Mouse (Mus musculus) CH12.LX (cell line): ENCODE measurements around the gene Unk.

Experiments
- CTCF ChIP-seq, 2 experiments: IDR thresholded peaks in 1 of 2; conservative IDR thresholded peaks in 1 of 2; 2 replicates each; pipeline ENCODE4 v1.5.1; 2011 to 2012; ENCODE audit warnings: low read depth in 2 of 2, low read length in 2 of 2, improper control_type of control experiment in 1 of 2, inconsistent platforms in 1 of 2, mild to moderate bottlenecking in 1 of 2, moderate library complexity in 1 of 2
- MAFK ChIP-seq: IDR thresholded peaks from 2 replicates; pipeline ENCODE4 v1.6.1; 2011; ENCODE audit warnings: low read length, improper control_type of control experiment; ENCODE audit not compliant: insufficient replicate concordance
- USF1 ChIP-seq: IDR thresholded peaks from 2 replicates; pipeline ENCODE4 v1.6.1; 2014; ENCODE audit warnings: low read depth, mild to moderate bottlenecking, inconsistent platforms, low read length, improper control_type of control experiment
- USF2 ChIP-seq: conservative IDR thresholded peaks from 2 replicates; pipeline ENCODE4 v1.6.1; 2011; ENCODE audit warnings: low read depth, low read length, improper control_type of control experiment
- ZMIZ1 ChIP-seq: IDR thresholded peaks from 2 replicates; pipeline ENCODE4 v1.6.1; 2012; ENCODE audit warnings: low read depth, mild to moderate bottlenecking, inconsistent platforms, low read length, improper control_type of control experiment
- ZNF384 ChIP-seq: IDR thresholded peaks from 2 replicates; pipeline ENCODE4 v1.6.1; 2012; ENCODE audit warnings: low read depth, low read length, improper control_type of control experiment, inconsistent platforms

DNA sequence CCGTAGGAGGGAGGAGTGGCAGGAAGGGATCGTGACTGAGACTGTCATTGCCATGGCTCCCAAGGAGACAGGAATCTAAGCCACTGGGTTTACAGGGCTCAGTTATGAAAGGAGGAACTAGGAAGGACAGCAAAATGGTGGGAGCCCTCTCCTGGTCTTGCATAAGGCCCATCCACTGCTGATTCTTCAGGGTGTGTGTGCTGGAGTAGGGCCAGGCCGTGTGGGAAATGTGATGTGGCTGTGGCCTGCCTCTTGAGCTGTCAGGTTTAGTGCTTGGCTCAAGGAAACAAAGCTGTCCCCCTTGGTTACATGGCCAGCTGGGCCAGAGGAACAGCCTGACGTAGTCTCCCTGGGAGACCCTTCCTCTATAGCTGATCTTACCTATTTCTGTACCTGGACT lies 20.1 kb downstream of the Unk start:
- TF ChIP-seq CTCF (conservative IDR thresholded peaks at IDR 0.05 in 1 of 2, IDR thresholded peaks at IDR 0.05 in 1 of 2; ENCODE audit: low read depth in 2 of 2, low read length in 2 of 2) (no peak), MAFK (no peak), USF2 (no peak), ZNF384 (no peak), USF1 (no peak), ZMIZ1 (no peak)
